Mouse (Mus musculus) embryonic facial prominence, embryonic 11.5 days (tissue): Measurements from ENCODE around the gene Serpina3i. TPM values are rescaled to one million over a fixed set of nuclear protein-coding genes. Genes with fewer than 3 reads are reported as not detected.

ENCODE experiments used
- ATAC-seq: fragments of 200-750 bp; cut with Nextera tagmentation; replicated peaks from 2 replicates; pipeline ENCODE4 v1.8.0; 2017; ENCODE audit warnings: low read depth; ENCODE audit not compliant: insufficient number of reproducible peaks, low FRiP score, low TSS enrichment
- DNase-seq: peaks from one replicate; pipeline ENCODE4 v3.0.0-alpha.2; 2015; ENCODE audit warnings: low spot score
- H3K27ac ChIP-seq: fragments of 300-500 bp; sonication (generic); replicated peaks from 2 replicates; pipeline ENCODE4 v1.5.1; 2014; ENCODE audit warnings: mild to moderate bottlenecking, low read depth, low read length, control low read depth
- H3K27me3 ChIP-seq: fragments of 300-500 bp; sonication (generic); 2 replicates; pipeline ENCODE4 v1.6.1; 2014; ENCODE audit warnings: mild to moderate bottlenecking, low read length, moderate library complexity, mixed read lengths; ENCODE audit not compliant: control insufficient read depth, insufficient read depth
- H3K36me3 ChIP-seq: fragments of 300-500 bp; sonication (generic); replicated peaks from 2 replicates; pipeline ENCODE4 v1.6.1; 2014; ENCODE audit warnings: low read depth, mild to moderate bottlenecking, low read length, moderate library complexity, mixed read lengths; ENCODE audit not compliant: control insufficient read depth, insufficient read depth
- H3K4me1 ChIP-seq: fragments of 300-500 bp; sonication (generic); 2 replicates; pipeline ENCODE4 v1.6.1; 2014; ENCODE audit warnings: low read length, mixed read lengths; ENCODE audit not compliant: control insufficient read depth, insufficient read depth
- H3K4me2 ChIP-seq: fragments of 300-500 bp; sonication (generic); 2 replicates; pipeline ENCODE4 v1.6.1; 2014; ENCODE audit warnings: low read depth, mild to moderate bottlenecking, control low read depth, low read length, moderate library complexity
- H3K4me3 ChIP-seq: fragments of 300-500 bp; sonication (generic); 2 replicates; pipeline ENCODE4 v1.5.1; 2014; ENCODE audit warnings: low read depth, low read length, control low read depth
- H3K9ac ChIP-seq: fragments of 300-500 bp; sonication (generic); replicated peaks from 2 replicates; pipeline ENCODE4 v1.6.1; 2014; ENCODE audit warnings: mild to moderate bottlenecking, control low read depth, low read length
- H3K9me3 ChIP-seq: fragments of 300-500 bp; sonication (generic); replicated peaks from 2 replicates; pipeline ENCODE4 v1.6.1; 2016; ENCODE audit warnings: mild to moderate bottlenecking, low read length, inconsistent platforms, mixed read lengths; ENCODE audit not compliant: control insufficient read depth
- WGBS: fragments of 180-500 bp; shearing (Covaris S2); extraction: QIAGEN DNeasy Blood & Tissue Kit; methylation state at CpG from one replicate; pipeline ENCODE4 v1.1.7; 2014; 5-methylcytosine and 5-hydroxymethylcytosine counted together
- polyA plus RNA-seq: library from polyadenylated mRNA; unstranded; fragments of >200 nt; fragmentation: Nextera tagmentation; extraction: Ambion mirVana; gene quantifications from 2 replicates; pipeline ENCODE4 v1.2.1, GENCODE M21; 2014

Serpina3i gene
- polyA plus RNA-seq, result not detected in 2 replicates

DNA sequence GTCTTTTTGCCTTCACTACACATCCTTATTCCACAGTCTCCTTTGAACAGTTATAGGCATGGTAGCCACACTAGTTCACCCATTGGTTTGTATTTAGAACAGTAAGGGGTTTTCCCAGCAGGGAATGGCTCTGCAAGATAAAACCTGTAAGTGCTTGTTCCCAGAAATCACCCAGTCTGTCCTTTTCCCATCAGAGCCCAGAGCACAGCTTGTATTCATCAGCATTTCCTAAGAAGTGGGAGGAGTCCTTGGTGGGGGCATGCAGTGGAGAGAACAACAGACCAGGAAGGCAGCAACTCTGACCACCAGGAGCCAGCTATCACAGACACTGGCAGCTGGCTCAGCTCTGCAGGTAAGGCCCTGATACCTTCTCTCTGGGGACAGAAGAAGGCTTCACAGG is at the start of gene Serpina3i:
TSS of gene Serpina3i (plus strand) at position 260 of the 400 bp plus-strand sequence.
- DNase-seq, result peak; percentile 18
- H3K4me2 ChIP-seq, result no peak within 1 kb of the TSS

DNA sequence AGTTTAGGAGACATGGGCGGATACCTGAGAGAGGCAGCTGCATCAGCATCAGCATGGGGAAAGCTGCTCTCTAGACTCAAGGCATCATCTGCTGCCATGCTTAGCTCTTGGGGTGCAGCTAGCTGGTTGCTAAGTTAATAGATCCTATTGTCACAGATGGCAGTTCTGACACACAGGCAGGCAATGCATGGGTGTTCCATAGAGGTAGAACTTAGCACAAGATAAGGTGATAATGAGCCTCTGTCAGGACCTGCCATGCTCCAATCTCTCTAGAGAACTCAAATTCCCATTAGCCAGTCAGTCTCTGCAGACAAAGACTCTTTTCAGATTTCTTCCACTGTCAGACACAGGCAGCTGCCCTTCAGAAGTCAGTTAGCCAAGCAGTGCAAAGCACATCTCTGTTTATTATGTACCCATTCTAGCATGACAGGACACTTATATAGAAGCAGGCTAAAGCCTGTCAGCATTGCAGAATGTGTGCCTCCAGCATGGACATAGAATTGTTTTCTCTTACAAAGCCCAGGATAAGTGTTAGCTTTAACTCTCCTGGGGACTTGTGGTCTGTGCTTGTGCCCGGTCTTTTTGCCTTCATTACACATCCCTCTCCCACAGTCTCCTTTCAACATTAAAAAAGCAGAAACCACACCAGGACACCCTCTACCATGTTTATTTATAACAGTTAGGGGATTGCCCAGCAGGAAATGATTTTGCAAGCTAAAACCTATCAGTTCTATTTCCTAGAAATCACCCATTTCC is 49.1 kb upstream of the Serpina3i start:
- Histone ChIP-seq H3K4me1 (no peaks in the 10 kb centered on the region), H3K9ac (no peak overlapping the region), H3K36me3 (no peaks in the 10 kb centered on the region), H3K27me3 (no peaks in the 10 kb centered on the region), H3K4me3 (no peak overlapping the region), H3K27ac (no peak overlapping the region), H3K9me3 (no peaks in the 10 kb centered on the region), H3K4me2 (no peak overlapping the region)
- DNase-seq (no peak), ATAC-seq (no peak)
- 52% methylated on average over 2 of the region's 2 CpGs for WGBS

More for the DNA sequence above, at the start of gene Serpina3i:
- no peaks in the 10 kb centered on the region for H3K36me3 ChIP-seq
- no peak within 1 kb of the TSS for H3K9ac ChIP-seq
- H3K27ac ChIP-seq, result no peak within 1 kb of the TSS
- no peaks in the 10 kb centered on the region for H3K4me1 ChIP-seq
- no peaks in the 10 kb centered on the region for H3K27me3 ChIP-seq
- ATAC-seq, result no peak
- no peaks in the 10 kb centered on the region for H3K9me3 ChIP-seq
- no peak within 1 kb of the TSS for H3K4me3 ChIP-seq

GRCm38 (mm10) chr12:104214445-104214753 is 48.5 kb upstream of the Serpina3i start, which contains the start of gene Serpina3f:
Serpina3f (plus strand) TSS chr12:104214544.
- Histone ChIP-seq H3K27me3 (no peaks in the 10 kb centered on the region), H3K9ac (no peak within 1 kb of the TSS), H3K4me1 (no peaks in the 10 kb centered on the region), H3K27ac (no peak within 1 kb of the TSS), H3K9me3 (no peaks in the 10 kb centered on the region), H3K4me3 (no peak within 1 kb of the TSS), H3K36me3 (no peaks in the 10 kb centered on the region), H3K4me2 (no peak within 1 kb of the TSS)
- 69% methylated on average over 1 of the region's 1 CpGs for WGBS
- no peak for DNase-seq
- no peak for ATAC-seq

DNA sequence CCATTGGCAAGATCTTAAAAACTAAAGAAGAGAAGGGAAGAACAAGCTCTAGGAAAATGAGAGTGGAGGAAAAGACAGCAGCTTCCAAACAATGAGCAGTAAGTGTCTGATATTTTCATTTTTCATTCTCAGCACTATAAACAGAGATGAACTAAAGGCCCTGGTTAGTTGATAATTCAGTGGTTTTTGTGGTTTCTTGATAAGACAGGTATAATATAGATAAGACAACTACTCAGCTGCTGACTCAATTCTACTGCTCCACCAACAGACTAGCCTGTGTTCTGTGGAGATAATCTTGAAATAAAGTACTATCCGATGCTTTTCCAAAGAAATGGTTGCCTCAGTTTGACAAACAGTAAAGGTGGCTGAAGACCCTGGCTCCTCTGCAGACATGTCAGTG is 47.7 kb upstream of the Serpina3i start:
- Histone ChIP-seq H3K27ac (no peak overlapping the region), H3K9me3 (no peaks in the 10 kb centered on the region), H3K36me3 (no peaks in the 10 kb centered on the region), H3K4me3 (no peak overlapping the region), H3K4me1 (no peaks in the 10 kb centered on the region), H3K27me3 (no peaks in the 10 kb centered on the region), H3K9ac (no peak overlapping the region), H3K4me2 (no peak overlapping the region)
- DNase-seq, result no peak
- ATAC-seq, result no peak
- 82% methylated on average over 1 of the region's 1 CpGs for WGBS

GRCm38 (mm10) chr12:104221616-104222015 is 41.3 kb upstream of the Serpina3i start:
- no peak overlapping the region for H3K4me2 ChIP-seq
- H3K9me3 ChIP-seq, result no peaks in the 10 kb centered on the region
- H3K4me1 ChIP-seq, result no peaks in the 10 kb centered on the region
- no peak overlapping the region for H3K4me3 ChIP-seq
- H3K27ac ChIP-seq, result no peak overlapping the region
- no peaks in the 10 kb centered on the region for H3K27me3 ChIP-seq
- no peak for ATAC-seq
- no peak overlapping the region for H3K9ac ChIP-seq
- H3K36me3 ChIP-seq, result no peaks in the 10 kb centered on the region
- 76% methylated on average over 1 of the region's 1 CpGs for WGBS
- no peak for DNase-seq

DNA sequence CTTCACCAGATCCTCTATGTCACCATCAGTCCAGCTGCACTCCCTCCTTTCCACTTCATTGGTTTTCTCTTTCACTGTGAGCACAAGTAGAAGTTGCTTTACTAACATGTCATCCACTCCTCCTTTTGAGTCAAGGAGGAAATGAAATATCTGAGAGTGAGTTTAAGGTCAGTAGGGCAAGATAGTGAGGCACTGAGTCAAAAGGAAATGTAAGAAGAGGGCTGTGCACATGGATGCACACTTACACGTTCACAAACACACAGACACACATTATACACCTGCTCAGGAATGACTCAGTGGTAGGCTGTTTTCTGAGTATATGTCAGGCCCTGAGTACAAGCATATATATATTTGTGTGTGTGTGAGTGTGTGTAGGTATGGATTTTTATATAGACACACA is 39.2 kb upstream of the Serpina3i start:
- H3K36me3 ChIP-seq, result no peaks in the 10 kb centered on the region
- ATAC-seq (no peak), DNase-seq (no peak)
- no peaks in the 10 kb centered on the region for H3K27me3 ChIP-seq
- H3K4me3 ChIP-seq, result no peak overlapping the region
- no peaks in the 10 kb centered on the region for H3K4me1 ChIP-seq
- H3K9ac ChIP-seq, result no peak overlapping the region
- H3K4me2 ChIP-seq, result no peak overlapping the region
- 58% methylated on average over 1 of the region's 1 CpGs for WGBS
- no peak overlapping the region for H3K27ac ChIP-seq
- no peaks in the 10 kb centered on the region for H3K9me3 ChIP-seq

DNA sequence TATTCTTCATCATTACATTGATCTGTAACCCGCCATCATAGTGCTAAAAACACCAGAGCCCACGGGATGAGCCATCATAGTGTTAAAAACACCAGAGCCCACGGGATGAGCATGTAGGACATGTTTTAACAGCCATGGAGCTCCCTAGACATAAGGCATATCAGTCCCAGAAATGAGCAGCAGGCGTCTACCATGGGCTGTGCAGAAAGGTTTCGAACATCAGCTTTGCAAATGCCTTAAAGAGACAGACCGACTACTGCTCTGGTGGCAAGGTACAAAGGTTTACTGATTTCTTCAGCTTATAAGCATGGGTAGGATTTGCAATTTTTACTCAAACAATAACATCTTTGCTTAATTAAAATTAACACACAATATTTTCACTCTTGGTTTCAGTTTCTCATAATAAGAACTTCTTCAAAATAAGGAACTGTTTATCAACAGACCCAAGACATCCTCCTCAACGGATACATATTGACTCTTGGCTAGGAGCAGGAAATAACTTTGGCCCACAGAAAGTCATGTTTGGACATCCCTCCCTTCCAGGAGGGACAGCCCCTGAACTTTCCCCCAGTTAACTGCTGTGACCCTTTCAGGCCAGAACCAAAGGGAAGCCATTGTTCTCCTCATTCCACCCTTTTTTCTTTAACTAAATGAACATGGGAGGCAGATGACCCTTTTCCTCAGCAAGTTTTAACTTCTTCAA is 38.2 kb upstream of the Serpina3i start:
- Histone ChIP-seq H3K4me2 (no peak overlapping the region), H3K4me3 (no peak overlapping the region), H3K9me3 (no peaks in the 10 kb centered on the region), H3K27ac (no peak overlapping the region), H3K4me1 (no peaks in the 10 kb centered on the region), H3K27me3 (no peaks in the 10 kb centered on the region), H3K9ac (no peak overlapping the region), H3K36me3 (no peaks in the 10 kb centered on the region)
- WGBS, result 62% methylated on average over 7 of the region's 7 CpGs
- no peak for DNase-seq
- no peak for ATAC-seq

DNA sequence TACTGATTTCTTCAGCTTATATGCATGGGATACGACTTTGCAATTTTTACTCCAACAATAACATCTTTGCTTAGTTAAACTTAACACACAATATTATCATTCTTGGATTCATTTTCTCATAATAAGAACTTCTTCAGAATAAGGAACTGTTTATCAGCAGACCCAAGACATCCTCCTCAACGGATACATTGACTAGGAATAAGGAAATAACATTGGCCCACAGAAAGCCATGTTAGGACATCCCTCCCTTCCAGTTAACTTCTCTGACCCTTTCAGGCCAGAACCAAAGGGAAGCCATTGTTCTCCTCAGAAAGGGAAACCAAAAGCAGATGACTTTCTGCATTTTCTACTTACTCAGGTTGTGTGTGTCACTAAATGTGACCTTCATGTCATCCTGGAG is 32.2 kb upstream of the Serpina3i start:
- H3K36me3 ChIP-seq, result no peaks in the 10 kb centered on the region
- no peaks in the 10 kb centered on the region for H3K4me1 ChIP-seq
- no peak for ATAC-seq
- no peaks in the 10 kb centered on the region for H3K27me3 ChIP-seq
- 55% methylated on average over 2 of the region's 2 CpGs for WGBS
- H3K4me3 ChIP-seq, result no peak overlapping the region
- no peak overlapping the region for H3K4me2 ChIP-seq
- H3K9me3 ChIP-seq, result no peaks in the 10 kb centered on the region
- H3K9ac ChIP-seq, result no peak overlapping the region
- DNase-seq, result no peak
- no peak overlapping the region for H3K27ac ChIP-seq
